Mouse (Mus musculus): ENCODE measurements around the gene Zfp775. TPM values are rescaled to one million over a fixed set of nuclear protein-coding genes. Genes with fewer than 3 reads are reported as not detected.

The Zfp775 gene
- polyA plus RNA-seq, 1 experiment from 2014 or later: 9.8 TPM

GRCm38 (mm10) chr6:48658721-48659120 is 56.9 kb downstream of the Zfp775 start:
- no peaks in the 10 kb centered on the region for H3K4me1 ChIP-seq
- no peak for ATAC-seq (ENCODE audit: insufficient number of reproducible peaks, insufficient read depth, low FRiP score, low TSS enrichment, low read depth)
- no peak overlapping the region for H3K27ac ChIP-seq
- no peaks in the 10 kb centered on the region for H3K27me3 ChIP-seq
- H3K36me3 ChIP-seq: no peaks in the 10 kb centered on the region
- no peak overlapping the region for H3K9ac ChIP-seq
- no peak overlapping the region for H3K4me2 ChIP-seq
- WGBS: 88% methylated on average over 5 of the region's 5 CpGs
- H3K9me3 ChIP-seq: no peaks in the 10 kb centered on the region
- no peak overlapping the region for H3K4me3 ChIP-seq

GRCm38 (mm10) chr6:48664750-48665149 is 62.9 kb downstream of the Zfp775 start:
- no peaks in the 10 kb centered on the region for H3K36me3 ChIP-seq
- no peak overlapping the region for H3K27ac ChIP-seq
- H3K27me3 ChIP-seq: no peaks in the 10 kb centered on the region
- H3K4me3 ChIP-seq: no peak overlapping the region
- no peak overlapping the region for H3K4me2 ChIP-seq
- ATAC-seq (ENCODE audit: insufficient number of reproducible peaks, insufficient read depth, low FRiP score, low TSS enrichment, low read depth): no peak
- WGBS: 78% methylated on average over 4 of the region's 4 CpGs
- H3K9ac ChIP-seq: no peak overlapping the region
- no peaks in the 10 kb centered on the region for H3K4me1 ChIP-seq
- H3K9me3 ChIP-seq: no peaks in the 10 kb centered on the region

GRCm38 (mm10) chr6:48665471-48665870 is 63.6 kb downstream of the Zfp775 start:
- Histone ChIP-seq H3K9ac (no peak overlapping the region), H3K4me1 (no peaks in the 10 kb centered on the region), H3K27ac (no peak overlapping the region), H3K9me3 (no peaks in the 10 kb centered on the region), H3K4me2 (no peak overlapping the region), H3K36me3 (no peaks in the 10 kb centered on the region), H3K4me3 (no peak overlapping the region), H3K27me3 (no peaks in the 10 kb centered on the region)
- no peak for ATAC-seq (ENCODE audit: insufficient number of reproducible peaks, insufficient read depth, low FRiP score, low TSS enrichment, low read depth)
- 95% methylated on average over 9 of the region's 9 CpGs for WGBS

DNA sequence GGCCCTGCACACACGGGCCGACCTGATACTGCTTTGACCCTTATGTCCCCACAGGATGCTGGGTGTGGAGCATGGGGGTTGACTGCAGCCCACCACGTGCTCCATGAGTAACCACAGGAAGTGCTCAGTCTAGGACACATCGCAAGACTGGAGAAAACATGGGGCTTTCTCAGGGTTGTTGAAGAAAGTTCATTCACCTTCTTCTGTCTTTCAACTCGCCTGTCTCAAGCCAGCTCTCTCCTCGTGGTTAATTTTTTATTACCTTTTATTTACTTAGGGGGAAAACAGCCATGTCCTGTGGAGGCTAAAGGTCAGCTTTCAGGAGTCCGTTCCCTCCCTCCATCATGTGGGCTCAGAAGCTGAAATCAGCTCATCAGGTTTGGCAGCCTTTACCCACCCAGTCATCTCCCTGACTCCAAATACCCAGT is 64.3 kb downstream of the Zfp775 start:
- H3K9ac ChIP-seq: no peak overlapping the region
- WGBS: 51% methylated on average over 7 of the region's 7 CpGs
- no peak overlapping the region for H3K4me2 ChIP-seq
- no peaks in the 10 kb centered on the region for H3K27me3 ChIP-seq
- no peak overlapping the region for H3K27ac ChIP-seq
- no peaks in the 10 kb centered on the region for H3K4me1 ChIP-seq
- no peak overlapping the region for H3K4me3 ChIP-seq
- H3K9me3 ChIP-seq: no peaks in the 10 kb centered on the region
- H3K36me3 ChIP-seq: no peaks in the 10 kb centered on the region
- no peak for ATAC-seq (ENCODE audit: insufficient number of reproducible peaks, insufficient read depth, low FRiP score, low TSS enrichment, low read depth)

DNA sequence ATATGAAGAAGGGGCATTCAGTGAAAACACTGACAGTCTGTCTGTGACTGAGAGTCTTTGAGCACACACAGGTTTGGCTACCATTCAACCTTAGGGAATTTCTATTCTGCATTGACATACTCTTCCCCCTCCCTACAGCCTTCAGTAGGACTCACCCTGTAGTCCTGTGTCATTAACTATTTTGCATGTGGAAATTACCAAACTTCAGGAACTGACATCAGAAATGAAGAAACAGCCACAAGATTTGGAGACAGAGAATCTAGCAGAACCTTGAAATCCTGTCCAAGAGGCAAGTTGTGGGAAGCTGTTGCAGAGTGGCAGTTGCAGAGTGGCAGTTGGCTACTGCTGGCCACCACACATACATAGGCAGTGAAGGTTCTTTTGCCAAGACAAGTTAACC is 66.2 kb downstream of the Zfp775 start:
- no peak for ATAC-seq (ENCODE audit: insufficient number of reproducible peaks, insufficient read depth, low FRiP score, low TSS enrichment, low read depth)
- Histone ChIP-seq H3K4me1 (no peaks in the 10 kb centered on the region), H3K4me2 (no peak overlapping the region), H3K4me3 (no peak overlapping the region), H3K9me3 (no peaks in the 10 kb centered on the region), H3K9ac (no peak overlapping the region), H3K36me3 (no peaks in the 10 kb centered on the region), H3K27me3 (no peaks in the 10 kb centered on the region), H3K27ac (no peak overlapping the region)

- Histone ChIP-seq H3K9me3 (no peaks in the 10 kb centered on the region), H3K9ac (no peak overlapping the region), H3K36me3 (no peaks in the 10 kb centered on the region), H3K4me1 (no peaks in the 10 kb centered on the region), H3K4me3 (no peak overlapping the region), H3K4me2 (no peak overlapping the region), H3K27me3 (no peaks in the 10 kb centered on the region), H3K27ac (no peak overlapping the region)
- 58% methylated on average over 2 of the region's 2 CpGs for WGBS
- no peak for ATAC-seq (ENCODE audit: insufficient number of reproducible peaks, insufficient read depth, low FRiP score, low TSS enrichment, low read depth)
These were observed 67.6 kb downstream of the Zfp775 start for GRCm38 (mm10) chr6:48669446-48669969.

Other genes with a start within 250 kb of the Zfp775 start
- 25.8 and 28.0 TPM in 2 replicates for gene Krba1, start 206.5 kb upstream of the Zfp775 start, polyA plus RNA-seq (2015; fragmentation: Nextera tagmentation; extraction: Ambion mirVana)
- gene Zfp467, start 156.2 kb upstream of the Zfp775 start, polyA plus RNA-seq (2015; fragmentation: Nextera tagmentation; extraction: Ambion mirVana): 30.2 and 31.6 TPM in 2 replicates
- gene Sspo, start 153.8 kb upstream of the Zfp775 start, polyA plus RNA-seq (2015; fragmentation: Nextera tagmentation; extraction: Ambion mirVana): 0.25 and 0.46 TPM in 2 replicates
- 13.4 and 13.9 TPM in 2 replicates for gene Atp6v0e2, start 64.4 kb upstream of the Zfp775 start, polyA plus RNA-seq (2015; fragmentation: Nextera tagmentation; extraction: Ambion mirVana)
- 10.5 and 10.8 TPM in 2 replicates for gene Lrrc61, start 47.3 kb upstream of the Zfp775 start, polyA plus RNA-seq (2015; fragmentation: Nextera tagmentation; extraction: Ambion mirVana)
- gene Rarres2, start 29.3 kb upstream of the Zfp775 start, polyA plus RNA-seq (2015; fragmentation: Nextera tagmentation; extraction: Ambion mirVana): 4.5 and 5.5 TPM in 2 replicates
- not detected in 2 replicates for gene Gm45021, start 12.5 kb upstream of the Zfp775 start, polyA plus RNA-seq (2015; fragmentation: Nextera tagmentation; extraction: Ambion mirVana)
- gene Repin1, start 8.2 kb upstream of the Zfp775 start, polyA plus RNA-seq (2015; fragmentation: Nextera tagmentation; extraction: Ambion mirVana): 23.0 and 24.2 TPM in 2 replicates
- 1.2 TPM in 1 of 2 replicates, not detected in the other for gene Gm44965, start 8.1 kb upstream of the Zfp775 start, polyA plus RNA-seq (2015; fragmentation: Nextera tagmentation; extraction: Ambion mirVana)
- 1.3 and 1.5 TPM in 2 replicates for gene AI854703, start 24.7 kb downstream of the Zfp775 start, polyA plus RNA-seq (2015; fragmentation: Nextera tagmentation; extraction: Ambion mirVana)
- 0.46 and 0.98 TPM in 2 replicates for gene Gimap8, start 45.2 kb downstream of the Zfp775 start, polyA plus RNA-seq (2015; fragmentation: Nextera tagmentation; extraction: Ambion mirVana)
- 13.6 and 17.1 TPM in 2 replicates for gene Gimap9, start 74.1 kb downstream of the Zfp775 start, polyA plus RNA-seq (2015; fragmentation: Nextera tagmentation; extraction: Ambion mirVana)
- gene Gimap4, start 82.5 kb downstream of the Zfp775 start, polyA plus RNA-seq (2015; fragmentation: Nextera tagmentation; extraction: Ambion mirVana): 10.9 and 11.4 TPM in 2 replicates
- gene Gimap6, start 106.2 kb downstream of the Zfp775 start, polyA plus RNA-seq (2015; fragmentation: Nextera tagmentation; extraction: Ambion mirVana): 15.5 and 20.3 TPM in 2 replicates
- gene Gm28053, start 116.5 kb downstream of the Zfp775 start, polyA plus RNA-seq (2015; fragmentation: Nextera tagmentation; extraction: Ambion mirVana): 1.4 and 1.6 TPM in 2 replicates
- not detected in 2 replicates for gene Gimap7, start 116.6 kb downstream of the Zfp775 start, polyA plus RNA-seq (2015; fragmentation: Nextera tagmentation; extraction: Ambion mirVana)
- gene Gimap1, start 137.0 kb downstream of the Zfp775 start, polyA plus RNA-seq (2015; fragmentation: Nextera tagmentation; extraction: Ambion mirVana): 8.0 and 9.0 TPM in 2 replicates
- gene Gimap5, start 144.1 kb downstream of the Zfp775 start, polyA plus RNA-seq (2015; fragmentation: Nextera tagmentation; extraction: Ambion mirVana): 2.3 and 3.8 TPM in 2 replicates
- gene Gimap3, start 168.8 kb downstream of the Zfp775 start, polyA plus RNA-seq (2015; fragmentation: Nextera tagmentation; extraction: Ambion mirVana): not detected in 2 replicates
- gene Tmem176a, start 238.9 kb downstream of the Zfp775 start, polyA plus RNA-seq (2015; fragmentation: Nextera tagmentation; extraction: Ambion mirVana): 49.3 and 51.9 TPM in 2 replicates
- 171 and 177 TPM in 2 replicates for gene Tmem176b, start 239.4 kb downstream of the Zfp775 start, polyA plus RNA-seq (2015; fragmentation: Nextera tagmentation; extraction: Ambion mirVana)

Data from embryonic facial prominence, embryonic 13.5 days (tissue).